Mouse (Mus musculus) forebrain, embryonic 13.5 days (tissue): ENCODE measurements around the gene Ahnak. TPM values are rescaled to one million over a fixed set of nuclear protein-coding genes. Genes with fewer than 3 reads are reported as not detected.

ENCODE experiments used
- ATAC-seq: fragments of 200-750 bp; cut with Nextera tagmentation; 2 replicates; pipeline ENCODE4 v1.8.0; 2017
- H3K27ac ChIP-seq: fragments of 300-500 bp; sonication (generic); 2 replicates; pipeline ENCODE4 v1.5.1; 2015; ENCODE audit warnings: inconsistent platforms, mild to moderate bottlenecking, moderate library complexity
- H3K27me3 ChIP-seq: fragments of 300-500 bp; sonication (generic); 2 replicates; pipeline ENCODE4 v1.6.1; 2015; ENCODE audit warnings: mild to moderate bottlenecking, inconsistent platforms
- H3K36me3 ChIP-seq: fragments of 300-500 bp; sonication (generic); 2 replicates; pipeline ENCODE4 v1.6.1; 2015; ENCODE audit warnings: mild to moderate bottlenecking, inconsistent platforms; ENCODE audit not compliant: poor library complexity, severe bottlenecking
- H3K4me1 ChIP-seq: fragments of 300-500 bp; sonication (generic); 2 replicates; pipeline ENCODE4 v1.6.1; 2015; ENCODE audit warnings: inconsistent platforms
- H3K4me2 ChIP-seq: fragments of 300-500 bp; sonication (generic); 2 replicates; pipeline ENCODE4 v1.6.1; 2015; ENCODE audit warnings: inconsistent platforms, mild to moderate bottlenecking, moderate library complexity
- H3K4me3 ChIP-seq: fragments of 300-500 bp; sonication (generic); 2 replicates; pipeline ENCODE4 v1.5.1; 2015; ENCODE audit warnings: mild to moderate bottlenecking, inconsistent platforms
- H3K9ac ChIP-seq: fragments of 300-500 bp; sonication (generic); 2 replicates; pipeline ENCODE4 v1.6.1; 2015; ENCODE audit warnings: mild to moderate bottlenecking, inconsistent platforms
- H3K9me3 ChIP-seq: fragments of 300-500 bp; sonication (generic); replicated peaks from 2 replicates; pipeline ENCODE4 v1.6.1; 2016; ENCODE audit warnings: inconsistent platforms
- WGBS: fragments of 180-500 bp; shearing (Covaris S2); methylation state at CpG from one replicate; pipeline ENCODE4 v1.1.7; 2015; 5-methylcytosine and 5-hydroxymethylcytosine counted together
- polyA plus RNA-seq: library from polyadenylated mRNA; unstranded; fragments of >200 nt; fragmentation: Nextera tagmentation; extraction: Ambion mirVana; gene quantifications from 2 replicates; pipeline ENCODE4 v1.2.1, GENCODE M21; 2015

Gene Ahnak
- 2.8 and 3.0 TPM in 2 replicates for polyA plus RNA-seq

DNA sequence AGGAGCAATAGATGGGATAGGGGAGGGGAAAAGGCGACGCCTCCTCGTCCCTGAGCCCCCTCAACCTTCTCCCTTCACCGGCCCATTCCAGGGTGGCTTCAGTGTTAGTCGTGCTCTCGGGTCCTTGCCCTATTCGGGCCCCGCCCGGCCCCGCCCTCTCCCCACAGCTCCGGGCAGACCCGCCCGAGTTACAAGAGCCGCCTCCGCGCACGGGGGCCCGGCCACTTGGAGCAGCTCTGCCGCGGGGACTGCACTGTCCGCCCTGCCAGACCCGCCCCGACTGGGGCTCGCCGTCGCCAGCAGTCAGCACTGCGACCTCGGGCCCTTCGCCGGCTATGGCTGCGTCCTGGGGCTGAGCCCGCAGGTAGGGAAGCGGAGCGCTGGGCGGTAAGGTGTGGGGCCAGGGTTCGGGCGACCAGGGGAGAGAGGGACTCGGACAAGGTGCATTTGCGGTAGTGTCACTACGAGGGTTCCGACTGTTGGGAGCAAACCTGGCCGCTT, at the start of gene Ahnak:
Gene Ahnak, plus strand, starts transcription at position 219 of the 501 bp plus-strand sequence.
- Histone ChIP-seq H3K4me3 (peak within 1 kb of the TSS; percentile 51), H3K27ac (no peak within 1 kb of the TSS), H3K36me3 (no peaks in the 10 kb centered on the region), H3K9ac (peak within 1 kb of the TSS; percentile 64), H3K4me1 (peaks cover 59% of the 10 kb centered on the region), H3K9me3 (no peaks in the 10 kb centered on the region), H3K4me2 (peak within 1 kb of the TSS; percentile 95), H3K27me3 (peaks cover 42% of the 10 kb centered on the region)
- 1% methylated on average over 41 of the region's 42 CpGs for WGBS
- ATAC-seq = peak; percentile 19

DNA sequence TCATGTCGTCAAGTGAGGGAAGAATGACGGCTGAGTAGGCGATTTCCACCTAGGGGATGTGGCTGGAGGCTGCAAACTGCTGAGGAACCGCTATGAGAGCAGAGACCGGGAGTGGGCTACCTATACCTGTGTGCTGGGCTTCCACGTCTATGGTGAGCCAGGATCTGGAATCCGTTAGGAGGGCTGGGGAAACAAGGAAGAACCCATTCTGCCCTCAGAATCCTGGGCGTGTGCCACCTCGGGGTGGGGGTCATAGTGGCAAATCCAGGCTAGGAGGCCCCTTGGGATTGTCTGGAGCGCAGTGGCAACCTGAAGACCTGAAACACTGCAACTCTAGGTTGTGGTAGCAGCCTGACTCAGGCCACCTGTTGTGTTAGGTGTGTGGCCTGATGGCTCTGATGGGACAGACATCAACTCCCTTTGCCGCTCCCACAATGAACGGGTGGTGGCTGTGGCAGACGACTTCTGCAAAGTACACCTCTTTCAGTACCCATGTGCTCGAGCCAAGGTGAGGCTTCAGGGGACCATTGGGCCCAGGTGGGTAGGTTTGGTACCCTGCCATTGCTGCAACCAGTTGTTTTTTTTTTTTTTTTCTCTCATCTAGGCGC, 48.5 kb upstream of the Ahnak start:
- Histone ChIP-seq H3K36me3 (peaks cover 27% of the 10 kb centered on the region), H3K4me1 (peaks cover 35% of the 10 kb centered on the region), H3K9ac (peak overlapping the region; percentile 99; the same call in 1 of the 2 replicates), H3K9me3 (no peaks in the 10 kb centered on the region), H3K4me2 (peak overlapping the region; percentile 72), H3K4me3 (peak overlapping the region; percentile 85; the same call in 1 of the 2 replicates), H3K27ac (no peak overlapping the region), H3K27me3 (no peaks in the 10 kb centered on the region)
- ATAC-seq = no peak; the same call in 1 of the 2 replicates
- WGBS = 82% methylated on average over 15 of the region's 15 CpGs

DNA sequence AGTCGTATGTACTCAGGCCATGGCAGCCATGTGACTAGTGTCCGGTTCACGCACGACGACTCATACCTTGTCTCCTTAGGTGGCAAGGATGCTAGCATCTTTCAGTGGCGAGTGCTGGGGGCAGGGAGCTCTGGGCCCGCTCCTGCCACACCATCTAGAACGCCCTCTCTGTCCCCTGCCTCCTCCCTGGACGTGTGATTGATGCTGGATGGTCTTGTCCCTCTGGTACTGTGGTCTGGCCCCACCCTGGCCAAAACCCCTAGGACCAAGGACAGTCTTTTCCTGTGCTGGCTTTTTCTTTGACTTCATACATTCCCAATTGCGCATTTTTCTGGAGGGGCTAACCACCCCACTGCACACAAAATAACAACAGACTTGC, 48.0 kb upstream of the Ahnak start:
- peak overlapping the region; percentile 72 for H3K4me2 ChIP-seq
- peak overlapping the region; percentile 85 for H3K4me3 ChIP-seq
- peaks cover 32% of the 10 kb centered on the region for H3K36me3 ChIP-seq
- ATAC-seq = peak; percentile 16; the same call in 1 of the 2 replicates
- peaks cover 35% of the 10 kb centered on the region for H3K4me1 ChIP-seq
- no peaks in the 10 kb centered on the region for H3K27me3 ChIP-seq
- peak overlapping the region; percentile 97 for H3K27ac ChIP-seq
- peak overlapping the region; percentile 99 for H3K9ac ChIP-seq
- H3K9me3 ChIP-seq = no peaks in the 10 kb centered on the region
- WGBS = 32% methylated on average over 10 of the region's 10 CpGs

DNA sequence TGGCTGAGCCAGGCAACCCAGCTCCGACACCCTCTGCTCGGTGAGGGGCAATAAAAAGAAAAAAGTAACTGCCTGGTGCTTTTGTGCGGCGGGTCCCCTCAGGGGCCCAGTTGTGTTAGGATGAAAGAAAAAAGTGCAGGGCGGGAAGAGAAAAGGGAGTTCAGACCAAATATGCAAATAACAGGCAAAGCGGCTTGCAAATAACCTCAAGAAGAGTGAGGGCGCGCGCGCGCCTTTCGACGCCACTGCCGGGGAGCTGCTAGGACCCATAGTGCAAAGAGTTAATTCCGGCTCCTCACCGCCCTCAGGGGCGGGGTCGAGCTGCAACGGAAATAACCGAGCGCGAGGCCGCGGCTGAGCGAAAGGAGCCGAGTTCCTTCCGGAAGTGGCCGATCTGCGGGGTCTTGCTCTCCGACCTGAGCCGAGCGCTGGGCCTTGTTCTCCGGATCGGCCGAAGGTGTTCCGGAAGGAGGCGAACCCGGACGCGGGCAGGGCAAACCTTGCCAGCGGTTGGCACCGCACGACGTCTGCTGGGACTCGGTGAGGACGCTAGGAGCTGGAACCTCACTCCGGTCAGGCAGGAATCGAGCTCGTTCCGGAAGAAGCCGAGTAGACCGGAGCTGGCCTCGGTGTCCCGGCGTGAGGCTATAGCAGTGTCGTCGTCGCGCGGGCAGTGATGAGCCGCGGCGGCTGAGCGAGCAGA, 47.4 kb upstream of the Ahnak start, which contains the start of gene Mta2:
Gene Mta2, plus strand, starts transcription at position 361 of the 703 bp plus-strand sequence.
- Histone ChIP-seq H3K4me1 (peaks cover 35% of the 10 kb centered on the region), H3K27me3 (no peaks in the 10 kb centered on the region), H3K27ac (peak within 1 kb of the TSS; percentile 97), H3K4me3 (peak within 1 kb of the TSS; percentile 85), H3K36me3 (peaks cover 33% of the 10 kb centered on the region), H3K9ac (peak within 1 kb of the TSS; percentile 99), H3K9me3 (no peaks in the 10 kb centered on the region), H3K4me2 (peak within 1 kb of the TSS; percentile 72)
- ATAC-seq = peak; percentile 94
- under 1% methylated on average over 64 of the region's 64 CpGs for WGBS

DNA sequence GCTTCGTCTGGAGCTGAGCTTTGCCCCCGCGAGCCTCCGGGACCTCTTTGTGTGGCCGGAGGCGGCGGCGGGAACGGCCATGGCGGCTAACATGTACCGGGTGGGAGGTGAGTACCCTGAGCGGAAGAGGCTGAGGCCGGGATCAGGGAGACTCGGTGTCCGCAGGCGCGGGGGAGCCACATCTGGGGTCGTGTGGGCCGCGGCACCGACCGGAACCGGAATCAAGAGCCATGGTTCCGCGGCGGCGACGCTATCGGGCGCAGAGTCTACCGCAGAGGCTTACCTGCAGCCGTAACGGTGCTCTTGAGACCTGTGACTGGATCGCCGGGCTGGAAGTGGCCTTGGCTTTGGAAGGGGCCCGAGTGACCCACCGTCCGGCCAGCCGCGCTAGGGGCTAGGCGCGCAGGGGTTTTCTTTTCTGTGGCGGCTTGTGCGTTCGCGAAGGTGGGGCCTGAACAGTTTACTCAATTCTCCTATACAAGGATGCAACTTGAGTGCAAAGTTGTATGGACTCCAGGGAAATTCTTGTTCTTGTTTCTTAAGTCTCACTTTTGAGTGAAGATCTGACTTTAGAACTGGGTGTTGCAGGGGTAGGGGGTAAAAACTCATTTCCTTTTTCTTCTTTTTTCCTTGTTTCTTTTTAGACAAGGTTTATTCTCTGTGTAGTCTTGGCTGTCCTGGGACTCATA, 46.7 kb upstream of the Ahnak start:
- H3K4me1 ChIP-seq = peaks cover 35% of the 10 kb centered on the region
- WGBS = under 1% methylated on average over 45 of the region's 46 CpGs

DNA sequence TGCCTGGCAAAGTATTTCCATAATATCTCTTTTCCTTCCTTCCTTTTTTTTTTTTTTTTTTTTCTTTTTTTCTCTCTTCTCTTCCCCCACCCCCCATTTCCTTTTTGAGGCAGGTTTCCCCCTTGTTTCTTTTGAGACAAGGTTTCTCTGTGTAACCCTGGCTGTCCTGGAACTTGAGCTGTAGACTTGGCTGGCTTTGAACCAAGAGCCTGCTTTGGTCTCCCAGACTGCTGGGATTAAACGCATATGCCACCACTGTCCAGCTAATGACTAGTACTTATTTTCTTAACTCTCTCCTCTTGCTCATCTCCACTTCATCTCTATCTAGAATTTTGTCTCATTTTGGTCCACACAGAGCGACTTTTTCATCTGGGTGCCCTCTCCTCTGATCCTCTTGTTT, 46.0 kb upstream of the Ahnak start:
- Histone ChIP-seq H3K4me3 (peak overlapping the region; percentile 85), H3K27ac (0 out of 2 replicates have a peak overlapping the region, but pooled peaks have one; percentile 19), H3K9ac (peak overlapping the region; percentile 99), H3K27me3 (no peaks in the 10 kb centered on the region), H3K36me3 (peaks cover 41% of the 10 kb centered on the region), H3K4me1 (peaks cover 35% of the 10 kb centered on the region), H3K9me3 (no peaks in the 10 kb centered on the region), H3K4me2 (peak overlapping the region; percentile 72)
- WGBS = 69% methylated on average over 2 of the region's 2 CpGs
- no peak for ATAC-seq

More for the DNA sequence above, 46.7 kb upstream of the Ahnak start:
- H3K9ac ChIP-seq = peak overlapping the region; percentile 99
- peaks cover 38% of the 10 kb centered on the region for H3K36me3 ChIP-seq
- H3K27me3 ChIP-seq = no peaks in the 10 kb centered on the region
- no peaks in the 10 kb centered on the region for H3K9me3 ChIP-seq
- peak; percentile 33 for ATAC-seq
- peak overlapping the region; percentile 85 for H3K4me3 ChIP-seq
- peak overlapping the region; percentile 97 for H3K27ac ChIP-seq
- H3K4me2 ChIP-seq = peak overlapping the region; percentile 72

DNA sequence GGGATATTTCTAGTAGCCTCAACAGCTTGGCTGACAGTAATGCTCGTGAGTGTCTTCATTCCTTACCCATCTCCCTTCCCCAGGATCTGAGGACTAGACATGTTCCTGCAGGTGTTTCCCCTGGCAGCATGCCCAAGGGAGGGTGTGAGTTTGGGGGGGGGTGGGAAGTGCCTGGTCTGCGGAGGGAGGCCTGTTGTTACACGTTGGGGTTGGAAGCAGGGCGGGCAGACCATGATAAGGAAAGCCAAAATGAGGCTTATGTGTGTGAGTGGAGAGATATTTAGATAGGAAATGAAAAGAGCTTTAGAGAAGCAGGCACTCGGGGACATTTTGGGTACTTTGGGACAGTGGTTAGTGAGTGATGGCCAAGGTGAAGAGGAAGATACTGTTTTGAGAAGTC, 45.0 kb upstream of the Ahnak start:
- no peaks in the 10 kb centered on the region for H3K9me3 ChIP-seq
- H3K36me3 ChIP-seq = peaks cover 51% of the 10 kb centered on the region
- H3K9ac ChIP-seq = peak overlapping the region; percentile 99
- ATAC-seq = no peak
- H3K4me1 ChIP-seq = peaks cover 35% of the 10 kb centered on the region
- 65% methylated on average over 5 of the region's 5 CpGs for WGBS
- peak overlapping the region; percentile 25 for H3K27ac ChIP-seq
- no peaks in the 10 kb centered on the region for H3K27me3 ChIP-seq
- H3K4me3 ChIP-seq = peak overlapping the region; percentile 85
- H3K4me2 ChIP-seq = peak overlapping the region; percentile 72

DNA sequence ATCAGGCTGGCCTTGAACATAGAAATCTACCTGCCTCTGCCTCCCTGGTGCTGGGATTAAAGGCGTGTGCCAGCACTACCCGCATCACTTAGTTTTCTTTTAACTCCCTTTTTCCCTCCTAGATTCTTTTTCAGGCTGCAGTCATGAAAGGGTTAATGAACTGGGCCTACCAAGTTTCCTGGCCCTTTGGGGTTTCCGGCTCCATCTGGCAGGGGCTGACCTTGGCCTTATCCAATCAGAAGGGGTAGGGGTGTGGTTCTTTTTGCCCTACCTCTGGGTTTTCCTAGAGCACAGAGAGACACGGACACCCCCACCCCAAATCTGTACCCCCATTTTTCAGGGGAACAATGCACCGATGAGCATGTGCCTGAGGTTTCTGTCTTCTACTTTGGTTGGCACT, 44.3 kb upstream of the Ahnak start:
- Histone ChIP-seq H3K9ac (peak overlapping the region; percentile 27; the same call in 1 of the 2 replicates), H3K27ac (peak overlapping the region; percentile 11; the same call in 1 of the 2 replicates), H3K9me3 (no peaks in the 10 kb centered on the region), H3K4me1 (peaks cover 35% of the 10 kb centered on the region), H3K36me3 (peaks cover 58% of the 10 kb centered on the region), H3K4me2 (peak overlapping the region; percentile 44), H3K27me3 (no peaks in the 10 kb centered on the region), H3K4me3 (peak overlapping the region; percentile 21)
- ATAC-seq = no peak
- 36% methylated on average over 5 of the region's 5 CpGs for WGBS

DNA sequence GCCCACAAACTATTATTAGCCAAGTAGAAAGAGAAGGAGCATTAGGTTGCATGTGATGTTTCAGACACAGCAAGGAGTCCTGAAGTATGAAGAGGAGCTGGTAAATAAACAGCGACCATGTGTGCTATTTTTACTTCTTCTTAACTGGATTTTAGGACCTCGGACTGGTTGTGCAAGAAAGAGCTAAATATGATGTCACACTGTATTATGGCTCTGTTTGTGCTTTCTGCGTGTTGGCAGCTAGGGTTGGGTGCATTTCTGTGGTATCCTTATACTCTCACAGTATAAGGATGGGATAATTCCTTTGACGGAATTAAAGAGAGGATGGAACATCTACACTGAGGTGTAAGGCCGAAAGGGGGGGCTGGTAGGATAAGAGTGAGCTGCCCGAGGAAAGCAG, 43.8 kb upstream of the Ahnak start:
- H3K36me3 ChIP-seq = peaks cover 63% of the 10 kb centered on the region
- WGBS = 82% methylated on average over 6 of the region's 6 CpGs
- H3K9me3 ChIP-seq = no peaks in the 10 kb centered on the region
- ATAC-seq = no peak
- H3K4me1 ChIP-seq = peaks cover 35% of the 10 kb centered on the region
- H3K4me3 ChIP-seq = peak overlapping the region; percentile 21
- peak overlapping the region; percentile 11; the same call in 1 of the 2 replicates for H3K27ac ChIP-seq
- no peaks in the 10 kb centered on the region for H3K27me3 ChIP-seq
- H3K9ac ChIP-seq = peak overlapping the region; percentile 27; the same call in 1 of the 2 replicates
- H3K4me2 ChIP-seq = peak overlapping the region; percentile 44

DNA sequence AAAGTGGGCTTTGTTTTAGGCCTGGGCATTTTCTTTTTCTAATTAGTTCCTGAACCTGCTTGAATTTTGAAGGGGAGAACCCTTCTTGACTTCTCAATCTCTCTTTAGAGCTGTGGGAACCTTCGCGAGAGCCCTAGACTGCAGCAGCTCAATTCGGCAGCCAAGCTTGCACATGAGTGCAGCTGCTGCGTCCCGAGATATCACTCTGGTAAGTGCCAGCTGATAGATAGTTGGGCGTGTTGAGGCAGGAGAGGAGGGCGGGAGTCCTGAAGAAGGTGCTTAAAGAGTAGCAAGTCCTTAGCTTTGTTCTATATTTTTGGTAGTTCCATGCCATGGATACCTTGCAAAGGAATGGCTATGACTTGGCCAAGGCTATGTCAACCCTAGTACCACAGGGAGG, 42.2 kb upstream of the Ahnak start:
- peaks cover 79% of the 10 kb centered on the region for H3K36me3 ChIP-seq
- no peak for ATAC-seq
- WGBS = 94% methylated on average over 7 of the region's 7 CpGs
- H3K9ac ChIP-seq = no peak overlapping the region
- H3K9me3 ChIP-seq = no peaks in the 10 kb centered on the region
- H3K27me3 ChIP-seq = no peaks in the 10 kb centered on the region
- peaks cover 38% of the 10 kb centered on the region for H3K4me1 ChIP-seq
- H3K4me3 ChIP-seq = no peak overlapping the region
- H3K27ac ChIP-seq = no peak overlapping the region
- H3K4me2 ChIP-seq = no peak overlapping the region

DNA sequence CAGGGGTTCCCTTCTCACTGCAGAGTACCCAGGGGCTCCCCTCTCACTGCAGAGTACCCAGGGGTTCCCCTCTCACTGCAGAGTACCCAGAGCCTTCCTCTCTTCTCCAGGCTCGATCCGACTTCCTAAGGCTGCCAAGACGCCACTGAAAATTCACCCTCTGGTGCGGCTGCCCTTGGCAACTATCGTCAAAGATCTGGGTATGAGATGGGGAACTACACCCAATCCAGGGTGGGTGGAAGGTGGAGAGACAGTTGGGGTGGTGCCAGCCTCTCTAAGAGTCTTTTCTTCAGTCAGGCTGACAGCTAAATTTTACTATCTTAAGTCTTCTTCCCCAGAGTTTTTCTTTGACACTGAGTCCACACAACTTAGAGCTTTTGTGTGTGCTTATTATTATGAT, 38.9 kb upstream of the Ahnak start:
- Histone ChIP-seq H3K4me3 (no peak overlapping the region), H3K27me3 (no peaks in the 10 kb centered on the region), H3K9me3 (no peaks in the 10 kb centered on the region), H3K36me3 (peaks cover 72% of the 10 kb centered on the region), H3K9ac (no peak overlapping the region), H3K4me1 (peaks cover 37% of the 10 kb centered on the region), H3K27ac (no peak overlapping the region), H3K4me2 (no peak overlapping the region)
- WGBS = 95% methylated on average over 5 of the region's 5 CpGs
- no peak for ATAC-seq
